Mouse (Mus musculus): Measurements from ENCODE around the gene D5Ertd579e. TPM values are rescaled to one million over a fixed set of nuclear protein-coding genes. Genes with fewer than 3 reads are reported as not detected.
"Not testable (repeated sequence)": the region's sequence is repeated elsewhere in the genome, so short reads cannot be mapped to it uniquely, and the experiment has no call there.

Gene D5Ertd579e
- total RNA-seq, 2 experiments from 2014 or later = 86.4 to 98.1 TPM

DNA sequence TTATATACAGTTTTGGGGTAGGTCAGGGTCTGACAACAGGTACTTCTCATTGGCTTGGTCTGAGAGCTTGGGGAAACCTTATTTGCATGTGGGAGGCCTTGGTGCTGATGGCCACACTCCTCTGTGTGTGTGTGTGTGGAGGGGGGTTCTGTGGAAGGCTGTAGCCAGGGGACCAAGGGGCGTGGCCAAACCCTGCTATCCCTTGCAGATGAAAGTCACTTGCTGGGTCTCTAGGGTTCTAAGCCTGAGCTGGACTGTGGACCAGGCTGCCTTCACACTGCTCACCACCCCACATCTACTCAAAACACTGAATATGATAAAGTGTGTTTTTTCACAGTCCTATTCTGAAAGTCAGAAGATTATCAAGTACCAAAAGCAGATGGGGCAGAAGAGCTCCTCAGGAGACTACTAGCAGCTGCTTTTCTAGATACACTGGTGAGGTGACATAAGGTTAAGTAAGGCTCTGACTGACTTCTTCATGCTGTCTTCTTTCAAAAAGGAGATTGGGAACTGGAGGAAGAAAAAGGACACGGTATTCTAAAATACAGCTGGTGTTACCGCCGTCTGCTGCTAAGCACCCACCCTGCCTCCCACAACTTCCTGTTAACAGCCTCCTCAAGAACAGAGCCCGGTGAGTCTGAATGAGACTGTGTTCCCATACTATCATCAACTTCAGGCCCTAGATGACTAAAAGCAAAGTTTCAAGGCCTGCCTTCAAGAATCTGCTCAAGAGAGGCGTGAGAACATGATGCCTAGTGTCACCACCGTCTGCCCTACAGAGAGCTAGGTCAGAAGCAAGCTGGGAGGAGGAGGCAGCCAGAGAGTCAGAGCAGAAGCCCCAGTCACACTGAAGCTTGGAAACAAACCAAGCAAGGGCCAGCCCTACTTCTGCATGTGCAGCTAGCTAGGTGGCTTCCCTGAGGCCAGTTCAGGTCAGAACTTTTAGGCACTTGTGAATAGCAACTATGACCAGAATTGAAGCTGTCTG lies 26.5 kb downstream of the D5Ertd579e start:
- DNase-seq = no peak
- no peak overlapping the region for H3K4me3 ChIP-seq
- no peak for TF ChIP-seq CTCF (IDR thresholded peaks at IDR 0.05)
- intact Hi-C loops (cut with DNase I) = no loop called here
- H3K27ac ChIP-seq = peak overlapping the region; percentile 83

DNA sequence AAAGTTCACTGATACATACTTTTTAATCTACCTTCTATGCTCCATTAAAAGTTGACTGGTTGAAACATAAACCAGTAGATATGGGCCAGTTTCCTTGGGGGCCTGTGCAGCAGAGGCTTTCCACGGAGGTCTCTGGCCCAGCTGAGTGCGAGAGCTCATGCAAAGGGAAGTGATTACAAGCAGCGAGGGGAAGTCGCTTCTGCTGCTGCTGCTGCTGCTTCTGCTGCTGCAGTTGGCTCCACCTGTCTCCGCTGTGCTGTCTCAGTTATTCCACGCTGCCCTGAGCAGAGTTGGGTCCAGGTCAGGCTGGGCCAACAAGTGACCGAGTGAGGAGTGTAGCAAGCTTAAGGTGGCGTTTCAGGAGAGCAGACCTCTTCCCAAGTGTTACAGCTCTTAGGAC lies 27.3 kb downstream of the D5Ertd579e start:
- intact Hi-C loops (cut with DNase I) = no loop called here
- DNase-seq = no peak
- no peak for TF ChIP-seq CTCF (IDR thresholded peaks at IDR 0.05)
- no peak overlapping the region for H3K4me3 ChIP-seq
- peak overlapping the region; percentile 83 for H3K27ac ChIP-seq

DNA sequence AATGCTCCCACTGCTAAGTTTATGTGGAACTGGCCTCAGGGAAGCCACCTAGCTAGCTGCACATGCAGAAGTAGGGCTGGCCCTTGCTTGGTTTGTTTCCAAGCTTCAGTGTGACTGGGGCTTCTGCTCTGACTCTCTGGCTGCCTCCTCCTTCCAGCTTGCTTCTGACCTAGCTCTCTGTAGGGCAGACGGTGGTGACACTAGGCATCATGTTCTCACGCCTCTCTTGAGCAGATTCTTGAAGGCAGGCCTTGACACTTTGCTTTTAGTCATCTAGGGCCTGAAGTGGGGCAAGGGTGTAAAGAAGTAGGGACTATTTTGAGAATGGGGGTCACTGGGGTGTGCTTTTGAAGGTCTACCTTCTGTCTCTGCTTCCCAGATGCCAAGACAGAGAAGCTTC lies 27.8 kb downstream of the D5Ertd579e start:
- DNase-seq; H3K4me3 ChIP-seq; intact Hi-C loops (cut with DNase I): not testable (repeated sequence)
- H3K27ac ChIP-seq = peak overlapping the region; percentile 83

DNA sequence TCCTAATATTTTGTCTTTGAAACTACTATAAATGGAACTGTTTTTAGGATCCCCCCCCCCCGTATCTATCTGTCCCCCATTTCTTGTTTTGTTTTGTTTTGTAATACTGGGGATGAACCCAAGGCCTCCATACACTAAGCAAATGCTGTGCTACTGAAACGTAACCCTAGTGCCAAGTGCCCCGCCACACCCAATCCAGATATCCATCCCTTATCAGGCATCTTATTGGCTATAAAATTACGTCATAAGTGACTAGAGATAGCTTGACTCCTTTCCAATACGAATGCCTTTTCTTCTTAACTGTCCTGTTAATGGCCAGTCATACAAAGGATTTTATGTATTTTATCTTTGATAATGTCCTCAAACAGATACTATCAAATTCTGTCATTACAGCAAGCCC lies 28.7 kb downstream of the D5Ertd579e start:
- intact Hi-C loops (cut with DNase I) = no loop called here

DNA sequence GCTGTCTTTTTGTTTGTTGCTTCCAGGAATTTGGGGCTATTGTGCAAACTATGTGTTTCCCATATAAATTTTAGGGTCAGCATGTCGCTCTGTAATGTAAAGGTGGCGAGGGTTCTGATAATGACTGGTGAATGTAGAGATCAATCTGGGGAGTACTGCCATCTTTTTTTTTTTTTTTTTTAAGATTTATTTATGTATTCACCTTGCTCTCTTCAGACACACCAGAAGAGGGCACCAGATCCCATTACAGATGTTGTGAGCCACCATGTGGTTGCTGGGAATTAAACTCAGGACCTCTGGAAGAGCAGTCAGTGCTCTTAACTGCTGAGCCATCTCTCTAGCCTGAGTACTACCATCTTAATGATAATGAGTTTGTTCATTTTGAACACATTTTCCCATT lies 29.1 kb downstream of the D5Ertd579e start:
- H3K27ac ChIP-seq; intact Hi-C loops (cut with DNase I); H3K4me3 ChIP-seq; DNase-seq: not testable (repeated sequence)
- 0 out of 2 replicates have a peak, but pooled peaks have one; percentile 12 for TF ChIP-seq CTCF (IDR thresholded peaks at IDR 0.05)

More for the DNA sequence above, 28.7 kb downstream of the D5Ertd579e start:
- TF ChIP-seq CTCF (IDR thresholded peaks at IDR 0.05) = no peak
- Histone ChIP-seq H3K27ac (peak overlapping the region; percentile 83; the same call in 1 of the 2 replicates), H3K4me3 (no peak overlapping the region)
- no peak for DNase-seq

DNA sequence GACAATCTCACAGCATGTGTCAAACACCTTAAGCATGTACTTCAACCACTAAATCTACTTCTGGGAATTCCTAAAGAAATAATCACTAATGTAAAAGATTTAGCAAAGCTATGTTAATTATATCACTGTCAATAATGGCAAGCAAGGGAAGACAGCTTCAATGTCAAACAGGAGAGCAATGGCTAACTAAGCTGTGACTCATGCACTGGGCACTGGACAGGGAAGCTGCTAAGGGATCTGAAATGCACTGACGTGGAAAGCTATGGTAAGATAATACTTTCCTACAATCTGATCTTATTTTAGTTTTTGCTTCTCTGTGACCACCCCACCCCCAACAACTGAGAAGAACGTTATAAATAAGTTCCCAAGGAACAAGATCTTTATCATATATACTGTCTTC lies 32.5 kb downstream of the D5Ertd579e start:
- Histone ChIP-seq H3K27ac (peak overlapping the region; percentile 87), H3K4me3 (no peak overlapping the region)
- DNase-seq = no peak
- no peak for TF ChIP-seq CTCF (IDR thresholded peaks at IDR 0.05)
- intact Hi-C loops (cut with DNase I) = no loop called here

DNA sequence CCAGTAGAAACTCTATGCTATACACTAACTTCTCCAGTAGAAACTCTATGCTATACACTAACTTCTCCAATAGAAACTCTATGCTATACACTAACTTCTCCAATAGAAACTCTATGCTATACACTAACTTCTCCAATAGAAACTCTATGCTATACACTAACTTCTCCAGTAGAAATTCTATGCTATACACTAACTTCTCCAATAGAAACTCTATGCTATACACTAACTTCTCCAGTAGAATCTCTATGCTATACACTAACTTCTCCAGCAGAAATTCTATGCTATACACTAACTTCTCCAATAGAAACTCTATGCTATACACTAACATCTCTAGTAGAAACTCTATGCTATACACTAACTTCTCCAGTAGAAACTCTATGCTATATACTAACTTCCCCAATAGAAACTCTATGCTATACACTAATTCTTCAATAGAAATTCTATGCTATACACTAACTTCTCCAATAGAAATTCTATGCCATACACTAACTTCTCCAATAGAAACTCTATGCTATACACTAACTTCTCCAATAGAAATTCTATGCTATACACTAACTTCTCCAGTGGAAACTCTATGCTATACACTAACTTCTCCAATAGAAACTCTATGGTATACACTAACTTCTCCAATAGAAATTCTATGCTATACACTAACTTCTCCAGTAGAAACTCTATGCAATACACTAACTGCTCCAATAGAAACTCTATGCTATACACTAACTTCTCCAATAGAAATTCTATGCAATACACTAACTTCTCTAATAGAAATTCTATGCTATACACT lies 34.7 kb downstream of the D5Ertd579e start:
- intact Hi-C loops (cut with DNase I); H3K4me3 ChIP-seq; DNase-seq; H3K27ac ChIP-seq: not testable (repeated sequence)

DNA sequence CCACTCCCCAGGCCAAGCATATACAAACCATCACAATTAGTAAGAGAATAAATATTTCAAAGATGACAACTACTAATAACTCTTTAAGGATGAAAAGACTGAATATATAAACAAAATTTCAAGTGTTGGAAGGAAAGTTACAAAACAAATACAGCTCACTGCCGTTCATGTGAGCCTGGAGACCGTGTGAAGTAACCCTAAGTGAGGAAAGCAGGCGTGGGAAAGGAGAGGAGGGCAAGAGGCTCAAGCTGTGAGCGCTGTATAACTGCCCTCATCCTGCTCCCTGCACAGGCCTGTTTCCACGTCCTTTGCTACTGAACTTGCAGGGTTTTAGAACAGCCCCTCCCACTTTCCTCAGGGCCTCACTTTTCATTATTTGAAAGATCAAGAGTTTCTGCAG lies 70.2 kb downstream of the D5Ertd579e start:
- no peak overlapping the region for H3K27ac ChIP-seq
- H3K4me3 ChIP-seq = no peak overlapping the region
- TF ChIP-seq CTCF (IDR thresholded peaks at IDR 0.05) = no peak
- DNase-seq = peak; percentile 9
- intact Hi-C loops (cut with DNase I) = no loop called here

DNA sequence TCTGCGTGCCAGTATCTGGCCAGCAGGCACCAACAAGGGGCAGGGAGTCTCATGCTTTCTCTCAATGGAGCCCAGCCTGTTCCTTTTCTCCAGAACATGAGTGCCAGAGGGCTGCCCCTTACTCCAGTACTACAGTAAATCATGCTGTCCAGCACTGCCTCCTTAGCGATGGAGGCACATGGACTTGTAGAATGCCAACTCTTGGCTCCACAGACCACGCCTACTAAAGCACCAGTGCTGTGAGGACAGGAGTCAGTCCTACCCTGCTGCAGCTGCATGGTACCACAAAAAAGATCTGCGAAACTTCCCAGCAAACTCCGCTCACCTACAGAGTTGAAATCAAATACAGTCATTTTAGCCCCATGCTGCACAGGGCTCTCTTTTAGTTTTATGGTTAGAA lies 72.2 kb downstream of the D5Ertd579e start:
- no peak for TF ChIP-seq CTCF (IDR thresholded peaks at IDR 0.05)
- peak; percentile 9 for DNase-seq
- intact Hi-C loops (cut with DNase I) = no loop called here
- H3K4me3 ChIP-seq = no peak overlapping the region
- peak overlapping the region; percentile 98 for H3K27ac ChIP-seq

DNA sequence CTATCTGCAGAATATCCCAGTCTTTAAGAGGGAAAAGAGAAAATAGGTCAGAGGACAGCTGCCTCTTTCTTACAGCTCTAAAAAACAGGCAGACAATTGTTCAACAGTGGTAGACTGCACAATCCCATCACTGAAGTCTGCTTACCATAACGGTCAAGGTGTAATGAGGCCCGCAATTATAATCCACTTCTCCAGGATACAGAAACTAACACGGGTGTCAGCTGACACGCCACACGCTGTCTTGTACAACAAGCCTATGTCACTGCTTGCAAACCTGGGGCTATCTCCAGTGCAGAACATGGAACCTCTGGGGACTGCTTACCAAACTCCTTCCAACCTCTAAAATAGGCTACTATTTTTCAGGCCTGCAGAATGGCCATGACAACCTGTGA lies 74.8 kb downstream of the D5Ertd579e start:
- peak overlapping the region; percentile 72 for H3K4me3 ChIP-seq

DNA sequence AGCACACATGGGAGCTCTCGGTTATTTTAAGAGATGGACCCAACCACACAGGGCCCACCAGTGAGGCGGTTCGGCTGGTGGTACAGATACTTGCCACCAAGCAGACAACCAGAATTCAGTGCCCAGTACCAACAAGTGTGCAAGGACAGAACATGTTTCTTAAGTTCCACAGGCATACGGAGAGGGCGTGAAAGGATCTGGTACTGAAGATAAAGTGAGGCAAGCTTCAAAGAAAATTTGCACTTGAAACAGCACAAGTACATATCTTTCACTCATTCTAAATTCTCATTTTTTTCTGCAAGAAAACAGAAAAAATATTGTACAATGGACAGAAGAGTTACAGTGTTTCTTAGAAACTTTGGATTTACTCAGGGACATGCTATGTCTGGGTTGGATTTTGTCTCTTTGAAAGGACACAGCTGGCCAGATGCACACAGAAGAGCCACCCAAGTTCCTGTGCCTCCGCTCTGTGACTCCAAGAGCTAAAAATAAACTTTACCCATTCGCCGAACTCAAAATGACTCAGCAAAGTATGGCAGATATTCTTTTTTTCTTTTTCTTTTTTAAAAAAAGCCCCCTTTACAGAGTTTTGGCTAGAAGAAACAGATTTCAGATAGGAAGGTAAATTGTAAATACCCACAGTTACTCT lies 75.3 kb downstream of the D5Ertd579e start:
- TF ChIP-seq CTCF (IDR thresholded peaks at IDR 0.05) = no peak
- DNase-seq = peak; percentile 30
- H3K4me3 ChIP-seq = peak overlapping the region; percentile 72
- intact Hi-C loops (cut with DNase I) = no loop called here
- peak overlapping the region; percentile 98 for H3K27ac ChIP-seq

More for the DNA sequence above, 74.8 kb downstream of the D5Ertd579e start:
- intact Hi-C loops (cut with DNase I) = no loop called here
- peak; percentile 71 for DNase-seq
- peak overlapping the region; percentile 98 for H3K27ac ChIP-seq
- TF ChIP-seq CTCF (IDR thresholded peaks at IDR 0.05) = no peak

DNA sequence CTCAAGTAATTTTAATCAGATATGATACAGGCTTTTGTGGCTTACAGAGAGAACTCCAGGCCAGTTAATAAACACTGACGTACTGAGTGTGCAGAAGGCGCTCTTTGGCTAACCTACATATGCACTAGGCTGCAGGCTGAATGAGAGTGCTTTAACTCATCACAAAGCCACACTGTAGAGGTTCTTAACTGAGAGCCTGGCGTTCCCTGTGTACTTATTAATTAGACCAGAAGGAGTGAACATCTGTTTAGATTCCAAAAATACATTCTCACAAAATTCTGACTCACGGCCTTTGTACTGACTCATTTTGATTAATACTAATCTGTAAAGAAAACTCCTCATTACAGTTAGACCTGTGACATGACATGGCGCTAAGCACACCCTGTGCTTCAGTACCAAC lies 76.9 kb downstream of the D5Ertd579e start:
- H3K27ac ChIP-seq = peak overlapping the region; percentile 98
- peak; percentile 3 for DNase-seq
- H3K4me3 ChIP-seq = peak overlapping the region; percentile 72; the same call in 1 of the 2 replicates
- intact Hi-C loops (cut with DNase I) = no loop called here
- no peak for TF ChIP-seq CTCF (IDR thresholded peaks at IDR 0.05)
